Mouse (Mus musculus) lung, postnatal 0 days (tissue): ENCODE results near the gene Dnajc6.

Source experiments
- CTCF ChIP-seq: IDR thresholded peaks from 2 replicates; pipeline ENCODE4 v1.5.1; 2016; ENCODE audit warnings: antibody characterized with exemption, mild to moderate bottlenecking
- EP300 ChIP-seq: IDR thresholded peaks from 2 replicates; pipeline ENCODE4 v1.6.1; 2016; ENCODE audit warnings: antibody characterized with exemption, mild to moderate bottlenecking, control low read depth

DNA sequence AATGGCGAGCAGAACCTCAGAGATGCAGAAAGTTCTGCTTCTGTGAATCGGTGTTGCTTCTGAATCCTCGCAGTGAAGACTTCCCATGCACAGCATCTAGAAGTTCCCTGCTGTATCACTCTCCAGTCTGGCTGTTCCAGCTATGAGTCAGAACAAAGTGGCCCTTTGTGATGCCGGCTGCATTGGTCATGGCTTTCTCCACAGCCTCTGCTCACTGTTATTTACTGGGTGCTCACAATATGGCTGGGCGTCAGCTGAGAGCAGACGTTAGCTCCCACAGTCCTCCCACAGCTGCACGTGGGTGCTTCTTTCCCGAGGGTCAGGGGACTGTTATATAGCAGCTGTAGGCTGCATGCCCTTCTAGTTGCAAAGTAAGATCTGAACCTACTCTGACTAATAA lies 92.5 kb downstream of the Dnajc6 start:
- TF ChIP-seq CTCF, result no peak
- no peak for TF ChIP-seq EP300
